ENCODE assay signal across 25 mouse cellular contexts in genomic region chr5:108049711-108050268, GRCm38 (mm10). TPM values are rescaled to one million over a fixed set of nuclear protein-coding genes. Genes with fewer than 3 reads are reported as not detected.
DNase-seq lines count a peak whose midpoint lies in the region; TF ChIP-seq lines count a peak whose summit lies in the region.
"Had no signal": no experiment of that assay in that cellular context is flagged by ENCODE, and none has a peak within 500 bp of the region (broad histone marks: within the 10 kb centered on the region; RNA-seq: fewer than 3 reads in every experiment).

No protein-coding gene starts in this region.

- no peak overlapping the region for H3K4me3 ChIP-seq in thymus, adult 2 months (ENCODE audit: control insufficient read depth, insufficient read depth, low read length)
- H3K4me3 ChIP-seq: hindbrain, embryonic 13.5 days; neural tube, embryonic 15.5 days had no signal

- no peak for TF ChIP-seq CTCF in thymus, adult 2 months (IDR thresholded peaks at IDR 0.05; ENCODE audit: borderline replicate concordance, control insufficient read depth, extremely low read depth, insufficient read depth, low read length, poor library complexity)

- peak overlapping the region; percentile 84 for H3K27ac ChIP-seq in thymus, adult 2 months (ENCODE audit: control insufficient read depth, insufficient read depth, low read length)
- H3K27ac ChIP-seq: hindbrain, embryonic 13.5 days; liver, embryonic 14.5 days; macrophage; neural tube, embryonic 15.5 days had no signal

- H3K27me3 ChIP-seq in thymus, adult 2 months (ENCODE audit: control insufficient read depth, insufficient read depth, low read length), result no peaks in the 10 kb centered on the region
- H3K27me3 ChIP-seq: hindbrain, embryonic 13.5 days; neural tube, embryonic 15.5 days had no signal

- DNase-seq in A20 (ENCODE audit: low read depth, low spot score), result peak; percentile 86
- DNase-seq in B cell, adult 2 months, result peak; percentile 4 to 5
- peak; percentile 53 for DNase-seq in thymus, adult 2 months
- peak; percentile 40 to 69 for DNase-seq in thymus, postnatal 36 days
- no peak for DNase-seq in cerebellum, adult 11 months
- DNase-seq in left cerebral cortex, adult 18-20 months (ENCODE audit: low spot score in 2 of 2), result no peak
- DNase-seq: adrenal gland, postnatal 36 days; cerebellum, adult 2 months; cerebellum, postnatal 25 days; forebrain, postnatal 0 days; gastrocnemius, postnatal 10 days; heart, postnatal 4 days; kidney, adult 9 months; kidney, postnatal 10 days; layer of hippocampus, postnatal 36 days; liver; lung, adult 2 months; lung, postnatal 10 days; midbrain, embryonic 14.5 days; retina, postnatal 1 day; right cerebral cortex, postnatal 14 days had no signal

- 0% methylated on average over 3 of the region's 3 CpGs for WGBS in thymus, adult 2 months

- TF ChIP-seq POLR2A in thymus, adult 2 months (IDR thresholded peaks at IDR 0.05; ENCODE audit: control insufficient read depth, extremely low read depth, insufficient read depth, low read length, poor library complexity), result no peak

- H3K4me1 ChIP-seq in thymus, adult 2 months (replicated peaks; ENCODE audit: control insufficient read depth, insufficient read depth, low read length), result peaks cover 15% of the 10 kb centered on the region
- H3K4me1 ChIP-seq: hindbrain, embryonic 13.5 days; neural tube, embryonic 15.5 days had no signal

- no peaks in the 10 kb centered on the region for H3K36me3 ChIP-seq in thymus, adult 2 months (ENCODE audit: control insufficient read depth, insufficient read depth, low read length)
- H3K36me3 ChIP-seq: hindbrain, embryonic 13.5 days; neural tube, embryonic 15.5 days had no signal

RNA-seq across cellular contexts. Expression of gene Mtf2, which starts 15.7 kb away (rescaled TPM):
- 56.0 and 58.9 TPM in 2 replicates for polyA plus RNA-seq in thymus, adult 2 months (2012; rRNA removed)
- 10 to 100 TPM; 57.4 to 58.0 TPM for total RNA-seq in left cerebral cortex, adult 18-20 months (2021)

Comparison
In these comparisons a context has a peak if more than half of its experiments do, and no peak if none do; other contexts are left out.
1. DNase-seq: peak in A20 (single experiment), B cell, adult 2 months (2 of 2), thymus, adult 2 months (single experiment) and thymus, postnatal 36 days (2 of 2); none in cerebellum, adult 11 months (single experiment) and left cerebral cortex, adult 18-20 months (0 of 2).